Mouse (Mus musculus) CH12.LX (cell line): ENCODE measurements around the gene Smdt1. TPM values are rescaled to one million over a fixed set of nuclear protein-coding genes. Genes with fewer than 3 reads are reported as not detected.

ENCODE experiments used
- DNase-seq: peaks from one replicate; pipeline ENCODE4 v3.0.0-alpha.2; 2013; ENCODE audit errors: extremely low read depth
- H3K27ac ChIP-seq: 2 replicates; pipeline ENCODE4 v1.5.1; 2012; ENCODE audit warnings: low read depth, mild to moderate bottlenecking, control low read depth, moderate library complexity; ENCODE audit not compliant: insufficient read depth
- H3K27me3 ChIP-seq: replicated peaks from 2 replicates; pipeline ENCODE3; 2012; ENCODE audit warnings: inconsistent platforms
- H3K36me3 ChIP-seq, 2 experiments: replicated peaks in 1 of 2; 2 replicates each; pipeline versions ENCODE3 to v1.6.1; 2012; ENCODE audit warnings: inconsistent platforms in 1 of 2, low read length in 1 of 2, mild to moderate bottlenecking in 1 of 2, mixed read lengths in 1 of 2, moderate library complexity in 1 of 2; ENCODE audit not compliant: control insufficient read depth in 1 of 2, insufficient read depth in 1 of 2
- H3K4me1 ChIP-seq, 2 experiments: 2 replicates each; pipeline ENCODE4 v1.6.1; 2012; ENCODE audit warnings: inconsistent platforms in 1 of 2, moderate library complexity in 1 of 2; ENCODE audit not compliant: insufficient read depth in 2 of 2, control insufficient read depth in 1 of 2
- H3K4me2 ChIP-seq: 2 replicates; pipeline ENCODE4 v1.6.1; 2012; ENCODE audit warnings: low read depth, mild to moderate bottlenecking, control low read depth; ENCODE audit not compliant: poor library complexity, insufficient read depth, severe bottlenecking
- H3K4me3 ChIP-seq, 3 experiments: fragments of 150-350 bp in 1 of 3; sonication (generic) in 1 of 3; replicated peaks in 1 of 3; 2 replicates each; pipeline versions ENCODE3 to v1.5.1; 2011 to 2012; ENCODE audit warnings: low read depth in 2 of 3, low read length in 2 of 3, mild to moderate bottlenecking in 2 of 3, moderate library complexity in 2 of 3, control low read depth in 1 of 3, improper control_type of control experiment in 1 of 3, inconsistent platforms in 1 of 3, mixed read lengths in 1 of 3; ENCODE audit not compliant: poor library complexity in 1 of 3
- H3K79me2 ChIP-seq: replicated peaks from 2 replicates; pipeline ENCODE4 v1.6.1; 2012; ENCODE audit warnings: mild to moderate bottlenecking, moderate library complexity; ENCODE audit not compliant: control insufficient read depth, poor library complexity, insufficient read depth, severe bottlenecking; ENCODE audit errors: extremely low read depth
- H3K9ac ChIP-seq: 2 replicates; pipeline ENCODE4 v1.6.1; 2012; ENCODE audit warnings: low read depth, mild to moderate bottlenecking, control low read depth, moderate library complexity; ENCODE audit not compliant: insufficient read depth
- H3K9me3 ChIP-seq: replicated peaks from 2 replicates; pipeline ENCODE3; 2012; ENCODE audit warnings: low read length, inconsistent platforms, mixed read lengths
- CHD1 ChIP-seq: IDR thresholded peaks from 2 replicates; pipeline ENCODE4 v1.6.1; 2012; ENCODE audit warnings: low read depth, low read length, improper control_type of control experiment, inconsistent platforms
- E2F4 ChIP-seq: IDR thresholded peaks from 2 replicates; pipeline ENCODE4 v1.6.1; 2011; ENCODE audit warnings: low read depth, low read length, improper control_type of control experiment; ENCODE audit not compliant: insufficient replicate concordance
- EP300 ChIP-seq: IDR thresholded peaks from 2 replicates; pipeline ENCODE4 v1.6.1; 2011; ENCODE audit warnings: low read length, improper control_type of control experiment
- IRF4 ChIP-seq: IDR thresholded peaks from 2 replicates; pipeline ENCODE4 v1.6.1; 2014; ENCODE audit warnings: low read depth, mild to moderate bottlenecking, inconsistent platforms, low read length, improper control_type of control experiment
- JUN ChIP-seq: IDR thresholded peaks from 2 replicates; pipeline ENCODE4 v1.6.1; 2011; ENCODE audit warnings: low read depth, mild to moderate bottlenecking, low read length, improper control_type of control experiment, moderate library complexity; ENCODE audit not compliant: insufficient read depth
- JUND ChIP-seq: conservative IDR thresholded peaks from 2 replicates; pipeline ENCODE4 v1.6.1; 2011; ENCODE audit warnings: low read depth, low read length, improper control_type of control experiment
- MAFK ChIP-seq: IDR thresholded peaks from 2 replicates; pipeline ENCODE4 v1.6.1; 2011; ENCODE audit warnings: low read length, improper control_type of control experiment; ENCODE audit not compliant: insufficient replicate concordance
- MAZ ChIP-seq: IDR thresholded peaks from 2 replicates; pipeline ENCODE4 v1.6.1; 2012; ENCODE audit warnings: low read depth, mild to moderate bottlenecking, inconsistent platforms, low read length, improper control_type of control experiment, moderate library complexity
- MXI1 ChIP-seq: IDR thresholded peaks from 2 replicates; pipeline ENCODE4 v1.6.1; 2011; ENCODE audit warnings: mild to moderate bottlenecking, low read depth, low read length, improper control_type of control experiment
- NELFE ChIP-seq: IDR thresholded peaks from 2 replicates; pipeline ENCODE4 v1.6.1; 2011; ENCODE audit warnings: low read depth, low read length, improper control_type of control experiment
- NRF1 ChIP-seq: IDR thresholded peaks from 2 replicates; pipeline ENCODE4 v1.6.1; 2014; ENCODE audit warnings: low read depth, mild to moderate bottlenecking, inconsistent platforms, low read length, improper control_type of control experiment, moderate library complexity
- POLR2A ChIP-seq: IDR thresholded peaks from 2 replicates; pipeline ENCODE4 v1.6.1; 2011; ENCODE audit warnings: low read depth, mild to moderate bottlenecking, improper control_type of control experiment, low read length
- RCOR1 ChIP-seq: conservative IDR thresholded peaks from 2 replicates; pipeline ENCODE4 v1.6.1; 2012; ENCODE audit warnings: low read depth, mild to moderate bottlenecking, inconsistent platforms, low read length, improper control_type of control experiment
- SIN3A ChIP-seq: IDR thresholded peaks from 2 replicates; pipeline ENCODE4 v1.6.1; 2012; ENCODE audit warnings: low read length, improper control_type of control experiment, inconsistent platforms
- SMC3 ChIP-seq: IDR thresholded peaks from 2 replicates; pipeline ENCODE4 v1.6.1; 2011; ENCODE audit warnings: low read depth, low read length, improper control_type of control experiment
- TBP ChIP-seq: conservative IDR thresholded peaks from 2 replicates; pipeline ENCODE4 v1.6.1; 2011; ENCODE audit warnings: low read depth, low read length, improper control_type of control experiment
- TCF12 ChIP-seq: IDR thresholded peaks from 2 replicates; pipeline ENCODE4 v1.6.1; 2014; ENCODE audit warnings: low read depth, mild to moderate bottlenecking, inconsistent platforms, low read length, improper control_type of control experiment
- UBTF ChIP-seq: IDR thresholded peaks from 2 replicates; pipeline ENCODE4 v1.6.1; 2012; ENCODE audit warnings: low read depth, mild to moderate bottlenecking, inconsistent platforms, low read length, improper control_type of control experiment, moderate library complexity
- USF1 ChIP-seq: IDR thresholded peaks from 2 replicates; pipeline ENCODE4 v1.6.1; 2014; ENCODE audit warnings: low read depth, mild to moderate bottlenecking, inconsistent platforms, low read length, improper control_type of control experiment
- USF2 ChIP-seq: conservative IDR thresholded peaks from 2 replicates; pipeline ENCODE4 v1.6.1; 2011; ENCODE audit warnings: low read depth, low read length, improper control_type of control experiment
- ZC3H11A ChIP-seq: IDR thresholded peaks from 2 replicates; pipeline ENCODE4 v1.6.1; 2012; ENCODE audit warnings: low read depth, mild to moderate bottlenecking, inconsistent platforms, low read length, improper control_type of control experiment
- ZMIZ1 ChIP-seq: IDR thresholded peaks from 2 replicates; pipeline ENCODE4 v1.6.1; 2012; ENCODE audit warnings: low read depth, mild to moderate bottlenecking, inconsistent platforms, low read length, improper control_type of control experiment
- dilution Hi-C: fragments of 300-500 bp; cut with MboI; formaldehyde crosslinking; loops from 2 replicates; pipeline ENCODE4 v1.14.3; 2020; ENCODE audit warnings: low sequenced_read_pairs; ENCODE audit not compliant: extremely low pct_unique_long_range_greater_than_20kb, extremely low pct_ligation_motif_present
- in situ Hi-C: fragments of 300-500 bp; cut with MboI; formaldehyde crosslinking; loops from 3 replicates; pipeline ENCODE4 v1.14.3; 2019; ENCODE audit warnings: low sequenced_read_pairs, low pct_ligation_motif_present, low pct_unique_long_range_greater_than_20kb, mixed read lengths
- polyA plus RNA-seq: library from polyadenylated mRNA; unstranded; fragments of >175 nt; gene quantifications from 2 replicates; pipeline ENCODE4 v1.2.1, GENCODE M21; 2012; ENCODE audit warnings: low read depth; ENCODE audit not compliant: insufficient read length
- total RNA-seq, 2 experiments: library from RNA; depleted of rRNA; stranded (reverse); fragments of 300-350 nt in 1 of 2; fragments of >200 nt in 1 of 2; gene quantifications; 2 replicates each; pipeline ENCODE4 v1.2.3; 2012 to 2014

Smdt1 gene
- total and polyA plus RNA-seq, 3 experiments = 112 to 171 (median 138) TPM

DNA sequence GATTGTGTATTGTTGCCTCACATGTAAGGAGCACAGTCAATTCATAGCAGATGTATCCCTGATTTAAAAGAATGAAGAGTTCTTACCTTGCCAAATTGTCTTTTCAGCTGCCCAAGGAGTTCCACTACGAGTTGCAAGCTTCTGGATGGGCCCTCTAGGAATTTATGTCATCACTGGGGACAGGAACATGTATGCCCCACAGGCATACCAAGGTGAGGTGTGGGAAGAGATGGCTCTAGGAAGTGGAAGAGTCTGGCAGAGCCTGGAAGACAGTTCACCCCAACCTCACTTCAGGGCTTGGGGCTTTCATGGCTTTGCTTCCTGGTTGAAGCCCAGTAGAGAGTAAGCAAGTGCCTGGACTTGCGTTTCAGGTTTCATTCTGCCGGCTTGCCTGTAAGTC, 30.3 kb upstream of the Smdt1 start:
- no peak for DNase-seq
- Histone ChIP-seq H3K4me3 (no peak overlapping the region), H3K27me3 (peaks cover 70% of the 10 kb centered on the region), H3K4me2 (no peak overlapping the region), H3K27ac (no peak overlapping the region), H3K79me2 (no peaks in the 10 kb centered on the region), H3K36me3 (no peaks in the 10 kb centered on the region), H3K9me3 (peaks cover 2% of the 10 kb centered on the region), H3K4me1 (no peaks in the 10 kb centered on the region), H3K9ac (no peak overlapping the region)
- in situ Hi-C loops (no loop called here), dilution Hi-C loops (no loop called here)
- TF ChIP-seq TBP (no peak), SIN3A (no peak), EP300 (no peak), E2F4 (no peak), NRF1 (no peak), ZMIZ1 (no peak), TCF12 (no peak), POLR2A (no peak), NELFE (no peak), USF2 (no peak)

DNA sequence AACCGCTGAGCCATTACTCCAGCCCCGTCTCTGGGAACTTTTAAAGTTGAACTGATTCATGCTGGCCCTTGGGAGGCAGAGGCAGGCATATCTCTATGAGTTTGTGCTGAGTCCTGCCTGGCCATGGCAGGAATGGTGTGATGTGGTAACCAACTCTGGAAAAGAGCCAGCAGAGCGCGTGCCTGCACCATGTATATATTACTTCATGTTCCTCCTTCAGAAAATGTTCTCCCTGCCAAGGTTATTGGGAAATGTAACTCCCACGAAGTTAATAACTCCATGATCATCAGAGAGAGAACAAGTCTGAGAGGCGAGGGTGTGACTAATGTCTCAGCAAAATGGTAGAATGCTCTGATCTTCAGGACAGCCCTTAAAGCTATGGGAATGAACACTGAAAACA, 20.9 kb upstream of the Smdt1 start:
- no peak for DNase-seq

DNA sequence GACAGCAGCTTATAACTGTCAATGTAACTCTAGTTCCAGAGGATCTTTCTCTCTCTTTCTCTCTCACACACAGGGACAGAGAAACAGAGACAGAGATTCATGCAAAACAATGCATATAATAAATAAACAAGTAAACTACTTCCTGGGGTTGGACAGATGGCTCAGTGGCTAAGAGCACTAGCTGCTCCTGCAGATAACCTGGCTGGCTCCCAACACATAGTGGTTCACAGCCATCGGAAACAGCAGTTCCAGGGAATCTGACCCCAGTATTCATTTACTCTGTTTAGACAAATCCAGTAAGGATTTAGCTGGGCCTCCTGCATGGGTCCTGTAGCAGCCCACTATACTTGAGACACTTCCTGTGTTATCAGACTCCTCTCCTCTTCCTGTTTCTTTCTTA, 19.1 kb upstream of the Smdt1 start:
- no peak overlapping the region for H3K9ac ChIP-seq
- H3K36me3 ChIP-seq = no peaks in the 10 kb centered on the region
- no peak for DNase-seq
- TF ChIP-seq MAFK (no peak), NRF1 (no peak), JUN (no peak), MAZ (no peak), USF1 (no peak), TCF12 (no peak), JUND (no peak), ZC3H11A (no peak), CHD1 (no peak), MXI1 (no peak), E2F4 (no peak), SMC3 (no peak)
- no peak overlapping the region for H3K4me3 ChIP-seq
- H3K4me2 ChIP-seq = no peak overlapping the region
- H3K27ac ChIP-seq = no peak overlapping the region
- dilution Hi-C loops (no loop called here), in situ Hi-C loops (no loop called here)
- no peaks in the 10 kb centered on the region for H3K9me3 ChIP-seq
- no peaks in the 10 kb centered on the region for H3K4me1 ChIP-seq
- H3K27me3 ChIP-seq = peaks cover 17% of the 10 kb centered on the region
- no peaks in the 10 kb centered on the region for H3K79me2 ChIP-seq

More for the DNA sequence above, 20.9 kb upstream of the Smdt1 start:
- Histone ChIP-seq H3K9me3 (no peaks in the 10 kb centered on the region), H3K4me1 (no peaks in the 10 kb centered on the region)
- TF ChIP-seq ZMIZ1 = no peak
- no peak for TF ChIP-seq RCOR1
- TF ChIP-seq UBTF = no peak
- TF ChIP-seq USF1 = no peak
- no peak for TF ChIP-seq TBP
- no peak for TF ChIP-seq IRF4
- no peak for TF ChIP-seq SMC3
- TF ChIP-seq, all 38 proteins: peak for 0
- H3K27me3 ChIP-seq = peaks cover 32% of the 10 kb centered on the region
- H3K79me2 ChIP-seq = no peaks in the 10 kb centered on the region
- H3K4me2 ChIP-seq = no peak overlapping the region
- H3K36me3 ChIP-seq = no peaks in the 10 kb centered on the region
- in situ Hi-C loops (no loop called here), dilution Hi-C loops (no loop called here)
- H3K27ac ChIP-seq = no peak overlapping the region
- no peak overlapping the region for H3K4me3 ChIP-seq
- H3K9ac ChIP-seq = no peak overlapping the region
